Mouse (Mus musculus) c-Kit-positive CD71-positive TER-119-negative erythroid progenitor cells, embryonic 14.5 days (primary cell): ENCODE measurements around the gene Ptprj.

Experiments
- DNase-seq: peaks from one replicate; pipeline ENCODE4 v3.0.0-alpha.2; 2013; ENCODE audit warnings: low read depth

Ptprj gene

GRCm38 (mm10) chr2:90559015-90559687, 21.3 kb downstream of the Ptprj start:
- DNase-seq, result no peak

- DNase-seq, result no peak
Measured at GRCm38 (mm10) chr2:90558361-90558760, 22.1 kb downstream of the Ptprj start.

- no peak for DNase-seq
Measured at GRCm38 (mm10) chr2:90557913-90558312, 22.5 kb downstream of the Ptprj start.

GRCm38 (mm10) chr2:90555744-90556143, 24.7 kb downstream of the Ptprj start:
- no peak for DNase-seq

- DNase-seq, result no peak
Measured at GRCm38 (mm10) chr2:90554806-90555205, 25.6 kb downstream of the Ptprj start.

- no peak for DNase-seq
Measured at GRCm38 (mm10) chr2:90553861-90554260, 26.6 kb downstream of the Ptprj start.

GRCm38 (mm10) chr2:90550656-90551055, 29.8 kb downstream of the Ptprj start:
- no peak for DNase-seq

GRCm38 (mm10) chr2:90548541-90548940, 31.9 kb downstream of the Ptprj start:
- no peak for DNase-seq

- DNase-seq, result no peak
Measured at GRCm38 (mm10) chr2:90547144-90547609, 33.3 kb downstream of the Ptprj start.

- no peak for DNase-seq
Measured at GRCm38 (mm10) chr2:90545261-90545660, 35.2 kb downstream of the Ptprj start.

GRCm38 (mm10) chr2:90543989-90544388, 36.5 kb downstream of the Ptprj start:
- no peak for DNase-seq

- DNase-seq, result no peak
Measured at GRCm38 (mm10) chr2:90543106-90543702, 37.2 kb downstream of the Ptprj start.

- DNase-seq, result no peak
Measured at GRCm38 (mm10) chr2:90542656-90543055, 37.8 kb downstream of the Ptprj start.

- no peak for DNase-seq
Measured at GRCm38 (mm10) chr2:90539206-90539605, 41.2 kb downstream of the Ptprj start.

GRCm38 (mm10) chr2:90537244-90537643, 43.2 kb downstream of the Ptprj start:
- DNase-seq, result no peak

GRCm38 (mm10) chr2:90536555-90536954, 43.9 kb downstream of the Ptprj start:
- DNase-seq, result no peak

- no peak for DNase-seq
Measured at GRCm38 (mm10) chr2:90534751-90535150, 45.7 kb downstream of the Ptprj start.

GRCm38 (mm10) chr2:90533944-90534343, 46.5 kb downstream of the Ptprj start:
- no peak for DNase-seq

GRCm38 (mm10) chr2:90532095-90532494, 48.4 kb downstream of the Ptprj start:
- DNase-seq, result no peak

- no peak for DNase-seq
Measured at GRCm38 (mm10) chr2:90528107-90528506, 52.3 kb downstream of the Ptprj start.

GRCm38 (mm10) chr2:90526971-90527370, 53.5 kb downstream of the Ptprj start:
- no peak for DNase-seq

- no peak for DNase-seq
Measured at GRCm38 (mm10) chr2:90526564-90526963, 53.9 kb downstream of the Ptprj start.

- no peak for DNase-seq
Measured at GRCm38 (mm10) chr2:90525807-90526206, 54.6 kb downstream of the Ptprj start.

- no peak for DNase-seq
Measured at GRCm38 (mm10) chr2:90522455-90522854, 58.0 kb downstream of the Ptprj start.
